Mouse (Mus musculus) lung, postnatal 0 days (tissue): ENCODE results near the gene Ptprn2. TPM values are rescaled to one million over a fixed set of nuclear protein-coding genes. Genes with fewer than 3 reads are reported as not detected.

Experiments
- ATAC-seq: fragments of 200-750 bp; cut with Nextera tagmentation; 2 replicates; pipeline ENCODE4 v1.8.0; 2017; ENCODE audit warnings: moderate library complexity
- DNase-seq: peaks from one replicate; pipeline ENCODE4 v3.0.0-alpha.2; 2016; ENCODE audit warnings: low spot score
- H3K27ac ChIP-seq: fragments of 300-500 bp; sonication (generic); 2 replicates; pipeline ENCODE4 v1.5.1; 2014; ENCODE audit warnings: antibody characterized with exemption, mild to moderate bottlenecking, low read length, mixed read lengths
- H3K27me3 ChIP-seq: fragments of 300-500 bp; sonication (generic); replicated peaks from 2 replicates; pipeline ENCODE4 v1.6.1; 2014; ENCODE audit warnings: low read length, mixed read lengths; ENCODE audit not compliant: insufficient read depth
- H3K36me3 ChIP-seq: fragments of 300-500 bp; sonication (generic); 2 replicates; pipeline ENCODE4 v1.6.1; 2014; ENCODE audit warnings: low read length, mixed read lengths; ENCODE audit not compliant: insufficient read depth
- H3K4me1 ChIP-seq: fragments of 300-500 bp; sonication (generic); 2 replicates; pipeline ENCODE4 v1.6.1; 2014; ENCODE audit warnings: antibody characterized with exemption, low read depth, low read length, mixed read lengths; ENCODE audit not compliant: insufficient read depth
- H3K4me2 ChIP-seq: fragments of 300-500 bp; sonication (generic); replicated peaks from 2 replicates; pipeline ENCODE4 v1.6.1; 2014; ENCODE audit warnings: low read depth, mild to moderate bottlenecking, low read length, moderate library complexity, mixed read lengths
- H3K4me3 ChIP-seq: fragments of 300-500 bp; sonication (generic); 2 replicates; pipeline ENCODE4 v1.5.1; 2014; ENCODE audit warnings: low read depth, low read length
- H3K9ac ChIP-seq: fragments of 300-500 bp; sonication (generic); replicated peaks from 2 replicates; pipeline ENCODE4 v1.6.1; 2014; ENCODE audit warnings: low read depth, mild to moderate bottlenecking
- H3K9me3 ChIP-seq: fragments of 300-500 bp; sonication (generic); 2 replicates; pipeline ENCODE4 v1.6.1; 2016; ENCODE audit warnings: low read length, mixed read lengths
- CTCF ChIP-seq: IDR thresholded peaks from 2 replicates; pipeline ENCODE4 v1.5.1; 2016; ENCODE audit warnings: antibody characterized with exemption, mild to moderate bottlenecking
- EP300 ChIP-seq: IDR thresholded peaks from 2 replicates; pipeline ENCODE4 v1.6.1; 2016; ENCODE audit warnings: antibody characterized with exemption, mild to moderate bottlenecking, control low read depth
- WGBS: fragments of 180-500 bp; shearing (Covaris S2); extraction: QIAGEN DNeasy Blood & Tissue Kit; methylation state at CpG from one replicate; pipeline ENCODE4 v1.1.7; 2014; 5-methylcytosine and 5-hydroxymethylcytosine counted together
- polyA plus RNA-seq: library from polyadenylated mRNA; unstranded; fragments of >200 nt; fragmentation: Nextera tagmentation; extraction: Ambion mirVana; gene quantifications from 2 replicates; pipeline ENCODE4 v1.2.1, GENCODE M21; 2015

Gene Ptprn2
- polyA plus RNA-seq, 1 experiment from 2014 or later = 0.24 TPM

- H3K36me3 ChIP-seq = no peaks in the 10 kb centered on the region
- H3K27ac ChIP-seq = no peak overlapping the region
- 15% methylated on average over 7 of the region's 7 CpGs for WGBS
- H3K4me2 ChIP-seq = no peak overlapping the region
- DNase-seq (no peak), ATAC-seq (no peak)
- TF ChIP-seq EP300 = no peak
- no peak for TF ChIP-seq CTCF
- H3K27me3 ChIP-seq = peaks cover 65% of the 10 kb centered on the region
- no peaks in the 10 kb centered on the region for H3K9me3 ChIP-seq
- H3K9ac ChIP-seq = no peak overlapping the region
- no peak overlapping the region for H3K4me3 ChIP-seq
- no peaks in the 10 kb centered on the region for H3K4me1 ChIP-seq
Measured at GRCm38 (mm10) chr12:117151611-117152010, 666.1 kb downstream of the Ptprn2 start.

DNA sequence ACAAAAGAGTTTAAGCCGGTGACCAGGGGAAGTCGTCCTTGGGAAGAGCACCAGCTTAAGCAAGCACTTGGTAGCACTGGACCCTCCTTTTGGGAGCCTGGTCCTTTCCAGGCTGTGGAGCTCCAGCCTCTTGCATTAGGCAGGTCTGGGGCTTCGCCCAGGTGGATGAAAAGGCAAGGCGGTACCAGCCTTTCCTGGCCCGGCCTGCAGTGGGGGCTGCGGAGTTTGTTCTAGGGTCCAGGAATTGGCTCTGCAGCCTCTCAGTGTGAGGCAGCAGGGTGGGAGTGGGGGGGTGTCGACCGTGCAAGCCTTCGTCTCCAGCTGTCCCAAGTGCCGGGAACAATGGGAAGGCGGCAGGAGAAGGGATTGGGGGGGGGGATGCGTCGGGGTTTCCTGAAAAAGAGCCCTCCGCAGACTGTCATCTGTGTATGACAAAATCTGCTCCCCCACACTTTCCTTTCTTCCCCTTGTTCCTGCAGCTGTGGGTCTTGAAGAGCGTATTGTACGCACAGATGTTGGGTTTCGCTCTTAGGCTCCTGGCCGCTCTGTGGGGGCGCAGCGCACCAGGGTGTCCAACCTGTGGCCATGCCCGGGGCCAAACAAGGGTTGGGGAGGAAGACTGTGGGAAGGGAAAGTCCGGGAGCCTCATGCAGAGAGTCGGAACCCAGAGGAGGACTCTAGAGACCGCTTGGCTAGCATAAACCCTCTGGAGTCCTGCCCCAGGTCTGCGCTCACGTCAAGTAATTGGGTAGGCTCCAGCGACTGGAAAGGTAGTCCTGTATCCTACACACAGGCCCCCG, 667.0 kb downstream of the Ptprn2 start:
- WGBS = 10% methylated on average over 26 of the region's 28 CpGs
- Histone ChIP-seq H3K36me3 (no peaks in the 10 kb centered on the region), H3K27ac (no peak overlapping the region), H3K9ac (no peak overlapping the region), H3K27me3 (peaks cover 66% of the 10 kb centered on the region), H3K4me1 (no peaks in the 10 kb centered on the region), H3K9me3 (no peaks in the 10 kb centered on the region), H3K4me3 (no peak overlapping the region), H3K4me2 (peak overlapping the region; percentile 22)
- TF ChIP-seq EP300 (no peak), CTCF (no peak)
- no peak for ATAC-seq
- no peak for DNase-seq

DNA sequence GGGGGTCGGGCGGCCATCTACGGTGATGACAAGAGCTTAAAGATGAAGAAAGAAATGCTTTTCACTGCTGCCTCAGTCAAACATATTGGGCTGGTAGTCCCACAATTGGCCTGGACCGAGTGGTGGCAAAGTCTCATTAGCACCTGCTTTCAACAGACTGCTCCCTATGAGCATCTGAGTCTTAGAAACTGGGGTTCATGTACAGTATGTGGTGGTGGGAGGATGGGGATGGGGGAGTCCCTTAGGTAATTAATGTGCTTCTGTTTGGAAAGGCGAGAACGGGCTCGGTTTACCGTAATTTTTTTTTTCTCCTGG, 667.6 kb downstream of the Ptprn2 start:
- Histone ChIP-seq H3K27me3 (peaks cover 70% of the 10 kb centered on the region), H3K4me1 (no peaks in the 10 kb centered on the region), H3K9ac (no peak overlapping the region), H3K4me3 (peak overlapping the region; percentile 47), H3K36me3 (no peaks in the 10 kb centered on the region), H3K9me3 (no peaks in the 10 kb centered on the region), H3K4me2 (peak overlapping the region; percentile 75), H3K27ac (no peak overlapping the region)
- no peak for DNase-seq
- WGBS = 2% methylated on average over 8 of the region's 8 CpGs
- TF ChIP-seq EP300 (no peak), CTCF (no peak)
- ATAC-seq = no peak

DNA sequence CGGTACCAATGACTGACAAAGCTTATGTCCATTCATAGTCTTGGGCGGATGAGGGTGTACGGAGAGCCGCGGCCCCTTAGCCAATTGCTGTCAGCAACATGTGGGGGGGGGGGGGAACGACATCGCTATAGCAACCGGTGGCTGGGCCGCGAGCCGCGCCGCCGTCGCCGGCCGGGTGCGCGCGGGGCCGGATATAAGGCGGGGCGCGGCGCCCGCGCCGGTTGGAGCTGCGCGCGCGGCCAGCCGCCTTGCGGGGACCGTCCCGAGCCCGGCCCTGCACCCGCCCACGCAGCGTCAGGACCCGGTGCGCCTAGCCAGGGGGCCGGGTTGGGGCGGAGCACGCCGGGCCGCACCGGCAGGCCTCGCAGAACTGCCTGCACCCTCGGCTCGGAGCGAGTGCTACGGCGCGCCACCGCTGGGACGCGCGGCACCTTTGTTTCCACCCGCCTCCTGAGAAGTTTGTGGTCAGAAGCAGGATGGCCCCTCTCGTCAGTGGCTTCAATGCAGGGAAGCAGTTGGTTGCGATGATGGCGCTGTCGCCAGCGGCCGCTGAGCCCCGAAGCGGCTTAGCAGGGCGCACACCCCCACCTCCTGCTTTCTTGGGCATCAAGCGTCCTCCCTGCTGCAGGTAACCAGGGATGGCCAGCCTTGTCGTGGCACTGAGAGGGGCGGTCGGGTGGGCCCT, 668.3 kb downstream of the Ptprn2 start:
- H3K27ac ChIP-seq = no peak overlapping the region
- H3K36me3 ChIP-seq = no peaks in the 10 kb centered on the region
- WGBS = under 1% methylated on average over 55 of the region's 73 CpGs
- peaks cover 70% of the 10 kb centered on the region for H3K27me3 ChIP-seq
- H3K4me3 ChIP-seq = peak overlapping the region; percentile 47
- H3K4me1 ChIP-seq = no peaks in the 10 kb centered on the region
- no peak overlapping the region for H3K9ac ChIP-seq
- ATAC-seq = peak; percentile 83
- TF ChIP-seq CTCF = no peak
- peak overlapping the region; percentile 75 for H3K4me2 ChIP-seq
- DNase-seq = peak; percentile 64
- no peaks in the 10 kb centered on the region for H3K9me3 ChIP-seq

DNA sequence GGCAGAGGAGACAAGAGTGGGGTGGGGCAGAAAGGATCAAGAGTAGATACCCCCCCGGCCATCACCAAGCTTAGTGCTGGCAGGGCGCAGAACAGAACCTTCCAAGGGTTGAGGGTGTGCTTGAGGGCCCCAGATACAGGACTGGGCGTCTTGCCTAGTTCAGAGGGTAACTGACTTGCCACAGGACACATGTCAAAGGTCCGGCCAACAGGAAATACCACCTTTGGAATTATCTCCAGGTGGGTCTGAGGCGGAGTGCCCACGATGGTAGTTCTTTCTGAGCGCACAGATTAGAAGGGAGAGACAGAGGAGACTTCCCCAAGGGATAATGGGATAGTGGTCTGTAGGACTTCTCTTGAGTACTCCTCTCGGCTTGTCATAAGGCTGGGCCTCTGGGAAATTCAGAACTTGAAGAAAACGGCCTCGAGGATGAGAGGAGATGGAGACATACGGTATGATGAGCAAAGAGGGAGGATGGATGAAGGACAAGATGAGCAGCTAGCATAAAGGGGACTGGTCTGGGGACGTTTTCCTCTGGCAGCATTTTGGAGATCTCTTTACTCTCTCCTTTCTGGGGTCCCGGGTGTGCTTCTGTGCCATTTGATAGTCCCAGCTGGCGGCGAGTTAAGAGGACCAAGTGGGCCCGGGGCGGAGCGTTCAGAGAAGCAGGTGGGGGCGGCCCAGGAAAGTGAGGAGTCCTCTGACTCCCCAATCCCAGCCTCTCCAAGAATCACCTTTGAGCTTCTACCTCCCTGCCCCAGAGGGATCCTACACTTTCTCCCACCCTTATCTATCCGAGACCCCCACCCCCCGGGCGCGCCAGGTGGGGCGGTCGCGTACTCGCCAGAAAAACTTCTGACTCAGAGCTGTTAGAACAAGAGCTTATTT, 669.1 kb downstream of the Ptprn2 start:
- Histone ChIP-seq H3K9me3 (no peaks in the 10 kb centered on the region), H3K9ac (no peak overlapping the region), H3K36me3 (no peaks in the 10 kb centered on the region), H3K4me1 (0 out of 2 replicates have a peak, but pooled peaks cover under 1% of the 10 kb centered on the region), H3K27ac (no peak overlapping the region), H3K4me3 (peak overlapping the region; percentile 47), H3K27me3 (peaks cover 72% of the 10 kb centered on the region), H3K4me2 (peak overlapping the region; percentile 75)
- ATAC-seq = no peak
- TF ChIP-seq EP300 (no peak), CTCF (no peak)
- 2% methylated on average over 27 of the region's 27 CpGs for WGBS
- DNase-seq = no peak
